Mouse (Mus musculus) small intestine, adult 2 months (tissue): ENCODE data around the gene Ap2a2.

Experiments
- CTCF ChIP-seq: fragments of 200-500 bp; IDR thresholded peaks from 2 replicates; pipeline ENCODE4 v1.5.1; 2012; ENCODE audit warnings: low read depth, mild to moderate bottlenecking, control low read depth, inconsistent platforms, low read length, moderate library complexity, mixed read lengths; ENCODE audit not compliant: insufficient replicate concordance, insufficient read length; ENCODE audit errors: extremely low read depth
- POLR2A ChIP-seq: fragments of 200-500 bp; IDR thresholded peaks from 2 replicates; pipeline ENCODE4 v1.6.1; 2012; ENCODE audit warnings: low read depth, mild to moderate bottlenecking, control low read depth, inconsistent platforms, low read length, moderate library complexity

DNA sequence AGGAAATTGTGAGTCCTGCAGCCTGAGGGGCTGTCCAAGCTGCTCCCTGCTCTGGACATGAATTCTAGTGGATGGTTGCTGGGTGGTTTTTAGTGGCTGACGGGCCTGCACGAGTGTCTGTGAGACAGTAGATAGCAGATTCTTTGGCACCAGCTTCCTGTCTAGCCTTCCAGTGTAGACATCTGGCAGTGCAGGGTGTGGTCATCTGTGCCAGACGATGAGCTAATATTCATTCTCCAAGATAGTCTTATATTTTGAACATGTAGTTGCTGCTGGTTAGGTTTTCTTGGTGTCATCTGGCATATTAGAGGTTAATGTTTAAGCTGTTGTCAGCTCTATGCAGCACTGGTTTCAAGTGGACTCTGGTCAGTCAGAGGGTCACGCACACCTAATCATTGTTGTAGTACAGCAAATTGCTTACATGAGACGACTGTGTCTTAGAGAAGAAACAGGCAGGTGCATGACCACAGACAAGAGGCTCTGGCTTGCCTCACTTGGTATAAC lies 52.4 kb downstream of the Ap2a2 start:
- TF ChIP-seq CTCF = no peak
- no peak for TF ChIP-seq POLR2A
